Mouse (Mus musculus) kidney, postnatal 36 days (tissue): ENCODE results near the gene Defb25.

Experiments
- DNase-seq, 2 experiments: peaks; one replicate each; pipeline ENCODE4 v3.0.0; 2021 to 2022; ENCODE audit warnings: mixed read lengths in 2 of 2

Defb25 gene

GRCm38 (mm10) chr2:152626774-152627591 is 4.1 kb upstream of the Defb25 start, which contains the start of gene Rem1:
Gene Rem1, plus strand, starts transcription at chr2:152626951.
- DNase-seq, result peak; percentile 35 to 57

- DNase-seq, result no peak
Measured at GRCm38 (mm10) chr2:152625256-152625655, 2.4 kb upstream of the Defb25 start.

GRCm38 (mm10) chr2:152624566-152624965 is 1.7 kb upstream of the Defb25 start:
- no peak for DNase-seq

GRCm38 (mm10) chr2:152622151-152622550 is 702 bp downstream of the Defb25 start:
- no peak for DNase-seq

GRCm38 (mm10) chr2:152620367-152621134 is 2.3 kb downstream of the Defb25 start:
- DNase-seq, result peak; percentile 34 to 47

GRCm38 (mm10) chr2:152617374-152617773 is 5.5 kb downstream of the Defb25 start:
- peak in 1 of 2 experiments; percentile 56 for DNase-seq

- no peak for DNase-seq
Measured at GRCm38 (mm10) chr2:152616470-152616869, 6.4 kb downstream of the Defb25 start.

GRCm38 (mm10) chr2:152615563-152615962 is 7.3 kb downstream of the Defb25 start:
- DNase-seq, result peak; percentile 66 to 78

- no peak for DNase-seq
Measured at GRCm38 (mm10) chr2:152612193-152612592, 10.7 kb downstream of the Defb25 start.

- no peak for DNase-seq
Measured at GRCm38 (mm10) chr2:152608719-152609118, 14.1 kb downstream of the Defb25 start.

GRCm38 (mm10) chr2:152607746-152608145 is 15.1 kb downstream of the Defb25 start:
- DNase-seq, result no peak

GRCm38 (mm10) chr2:152604057-152604456 is 18.8 kb downstream of the Defb25 start, which contains the start of gene Defb36:
Gene Defb36, plus strand, starts transcription at chr2:152604327.
- DNase-seq, result peak; percentile 62 to 87

GRCm38 (mm10) chr2:152601275-152601960 is 21.4 kb downstream of the Defb25 start:
- DNase-seq, result no peak

GRCm38 (mm10) chr2:152600076-152600475 is 22.8 kb downstream of the Defb25 start:
- DNase-seq, result no peak

- DNase-seq, result no peak
Measured at GRCm38 (mm10) chr2:152599299-152599698, 23.6 kb downstream of the Defb25 start, which contains the start of gene Defb45. Gene Defb45, minus strand, starts transcription at chr2:152599399.

GRCm38 (mm10) chr2:152589021-152589420 is 33.8 kb downstream of the Defb25 start:
- DNase-seq, result peak in 1 of 2 experiments; percentile 61

- no peak for DNase-seq
Measured at GRCm38 (mm10) chr2:152588450-152588849, 34.4 kb downstream of the Defb25 start.

GRCm38 (mm10) chr2:152586926-152587560 is 35.8 kb downstream of the Defb25 start:
- DNase-seq, result peak in 1 of 2 experiments; percentile 69

- DNase-seq, result no peak
Measured at GRCm38 (mm10) chr2:152580612-152581011, 42.2 kb downstream of the Defb25 start.

- no peak for DNase-seq
Measured at GRCm38 (mm10) chr2:152580107-152580506, 42.7 kb downstream of the Defb25 start, which contains the start of gene Defb19. Gene Defb19, minus strand, starts transcription at chr2:152580312.

- DNase-seq, result no peak
Measured at GRCm38 (mm10) chr2:152573484-152573883, 49.4 kb downstream of the Defb25 start.
